Mouse (Mus musculus) mature B cell (primary cell): ENCODE measurements around the gene Ankrd22.
"Not testable (repeated sequence)": the region's sequence is repeated elsewhere in the genome, so short reads cannot be mapped to it uniquely, and the experiment has no call there.

Source experiments
- in situ Hi-C: fragments of 300-500 bp; cut with MboI; formaldehyde crosslinking; loops from 2 replicates; pipeline ENCODE4 v1.14.3; 2019

The Ankrd22 gene

DNA sequence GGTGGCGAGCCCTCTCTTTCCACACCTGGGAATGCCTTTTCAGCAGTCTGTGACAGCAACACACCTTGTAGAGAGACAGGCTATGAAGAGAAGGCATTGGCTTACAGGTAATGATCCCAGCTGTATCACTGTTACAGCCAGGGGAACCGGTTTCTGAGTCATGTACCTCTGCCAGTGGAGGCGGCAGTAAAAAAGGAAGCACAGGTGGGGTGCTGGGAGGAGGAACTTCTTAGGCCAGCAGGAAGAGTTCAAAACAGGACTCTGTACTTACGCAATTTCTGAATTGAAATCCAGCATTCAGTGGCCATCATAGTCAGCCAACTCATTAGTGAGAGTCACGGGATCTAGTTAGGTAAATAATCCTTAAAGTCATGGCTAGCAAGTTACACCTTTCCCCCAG, at the start of gene Ankrd22:
Gene Ankrd22 (minus strand): TSS at position 163 of the 400 bp plus-strand sequence.
- in situ Hi-C loops: no loop called here

DNA sequence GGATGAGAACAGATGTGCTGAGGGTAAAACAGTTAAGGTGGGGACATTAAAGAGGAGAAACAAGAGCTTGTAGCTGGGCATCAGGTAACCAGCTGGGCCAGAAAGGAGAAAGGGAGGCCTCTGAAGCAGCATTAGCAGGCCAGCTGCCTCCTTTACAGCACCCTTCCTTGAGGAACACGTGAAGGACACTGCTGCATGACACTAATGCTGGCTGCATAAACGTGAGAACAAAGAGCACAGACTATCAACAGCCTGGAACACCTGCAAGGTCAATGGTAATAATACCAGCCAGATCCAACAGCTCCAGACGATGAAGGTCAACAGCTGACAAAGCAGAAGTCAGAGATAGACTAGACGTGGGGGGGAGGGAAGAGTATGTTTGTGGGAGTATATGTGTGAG, 48.3 kb upstream of the Ankrd22 start:
- in situ Hi-C loops: no loop called here

DNA sequence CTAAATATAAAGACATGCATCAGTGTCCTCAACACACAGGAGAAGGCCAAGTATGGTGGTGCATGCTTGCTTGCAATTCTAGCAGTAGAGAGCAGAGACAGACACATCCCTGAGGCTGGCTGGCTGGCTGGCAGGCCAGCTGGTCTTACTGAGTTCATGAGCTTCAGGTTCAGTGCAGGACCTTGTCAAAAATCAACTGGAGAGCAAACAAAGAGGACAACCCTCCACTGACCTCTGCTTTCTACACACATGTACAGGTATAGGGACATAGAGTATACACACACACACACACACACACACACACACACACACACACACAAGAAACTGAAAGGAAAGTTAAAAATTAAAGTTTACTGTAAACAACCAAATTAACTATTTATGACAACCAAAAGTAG, 47.4 kb upstream of the Ankrd22 start:
- in situ Hi-C loops: no loop called here

DNA sequence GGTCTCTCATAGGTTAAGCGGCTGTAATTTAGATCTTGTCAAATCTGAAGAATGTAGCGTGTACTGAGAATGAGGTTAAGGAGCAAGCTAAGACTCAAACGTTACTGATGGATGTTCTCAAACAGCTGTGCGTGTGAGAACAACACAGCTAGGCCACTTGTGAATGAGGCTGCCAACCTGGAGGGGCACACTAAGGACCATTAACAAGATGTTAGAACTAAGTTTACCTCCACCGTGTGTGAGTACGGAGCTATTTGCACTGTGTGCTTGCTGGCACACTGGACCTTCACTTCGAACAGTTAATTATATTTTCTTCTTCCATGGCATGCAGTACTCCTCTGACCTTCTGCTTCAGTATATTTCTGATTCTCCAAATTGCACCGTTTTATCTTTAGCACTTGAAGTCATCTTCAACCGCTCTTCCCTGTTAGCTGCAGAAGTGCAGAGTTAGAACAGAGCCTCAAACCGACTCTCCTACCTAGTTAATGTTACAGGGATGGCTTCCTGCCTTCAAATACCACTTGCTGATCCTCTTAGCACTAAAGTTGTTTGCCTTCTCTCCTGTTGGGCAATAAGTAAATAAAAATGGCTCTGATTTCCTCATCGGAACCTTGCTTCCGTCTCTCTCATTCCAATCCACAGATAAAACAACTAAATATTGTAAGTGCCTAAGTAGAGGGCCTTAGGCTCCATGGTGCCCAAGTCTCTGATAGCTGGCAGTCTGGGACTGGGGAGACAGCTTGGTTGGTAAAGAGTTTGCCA, 46.8 kb upstream of the Ankrd22 start:
- in situ Hi-C loops: no loop called here

DNA sequence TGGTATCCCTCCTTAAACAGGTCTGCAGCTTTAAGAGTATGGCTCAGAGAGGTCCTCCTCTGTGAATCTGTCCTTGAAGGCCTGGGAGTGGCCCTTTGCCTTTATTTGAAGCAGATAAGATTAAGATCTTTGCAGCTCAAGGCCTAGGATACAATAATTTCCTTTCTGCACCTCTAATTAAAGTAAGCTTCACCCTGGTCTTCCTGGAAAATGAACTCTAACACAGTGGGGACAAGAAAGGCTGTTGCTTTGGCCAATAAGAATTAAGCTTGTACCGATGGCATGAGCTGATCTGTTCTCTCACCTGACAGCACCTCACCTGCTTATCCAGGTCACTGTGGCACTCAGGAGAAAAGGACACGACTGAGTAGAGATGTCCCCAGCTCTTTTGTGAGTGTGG, 45.0 kb upstream of the Ankrd22 start:
- in situ Hi-C loops: no loop called here

DNA sequence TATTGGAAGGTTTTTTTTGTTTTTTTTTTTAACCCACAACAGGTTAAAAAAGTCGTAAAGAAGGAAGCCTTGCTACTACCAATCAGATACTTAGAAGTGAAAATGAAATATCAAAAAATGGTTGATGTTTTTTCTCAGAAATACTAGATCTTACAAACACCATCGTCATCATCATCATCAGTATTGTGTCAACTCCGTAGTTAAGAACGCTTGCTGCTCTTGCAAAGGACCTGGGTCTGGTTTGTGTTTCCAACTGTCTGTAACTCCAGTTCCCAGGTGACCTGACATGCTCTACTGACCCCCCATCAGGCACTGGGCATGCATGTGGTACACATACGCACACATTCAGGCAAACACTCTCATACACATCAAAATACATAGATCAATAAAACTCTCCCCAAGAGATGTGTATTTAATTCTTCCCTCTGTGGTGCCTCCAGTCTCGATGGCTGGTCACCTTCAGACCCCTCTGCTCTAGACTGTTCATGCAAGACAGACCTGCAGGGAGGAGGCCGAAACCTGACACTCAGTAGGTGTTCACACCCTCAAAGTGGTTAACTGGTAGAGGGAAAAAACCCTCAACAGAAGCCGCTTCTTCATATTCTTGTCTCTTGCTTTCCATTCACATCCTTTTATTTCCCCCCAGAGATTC, 44.2 kb upstream of the Ankrd22 start:
- in situ Hi-C loops: no loop called here

DNA sequence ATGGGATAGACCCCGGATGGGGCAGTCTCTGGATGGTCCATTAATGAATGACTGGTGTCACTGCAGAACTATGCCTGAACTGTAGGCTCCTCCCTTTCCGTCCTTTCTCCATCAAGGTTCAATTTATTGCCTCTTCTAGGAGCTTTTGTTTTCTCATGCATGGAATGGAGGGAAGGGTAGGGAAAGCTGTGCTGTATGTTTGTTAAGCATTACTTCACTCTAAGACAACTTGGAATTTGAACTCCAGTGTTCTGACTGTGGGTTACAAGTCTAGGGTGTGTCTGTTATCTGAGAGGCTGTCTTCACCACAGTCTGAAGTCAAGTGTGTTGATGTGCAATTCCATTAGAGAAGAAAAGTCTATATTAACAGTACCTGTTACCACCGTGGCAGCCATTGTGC, 43.2 kb upstream of the Ankrd22 start:
- in situ Hi-C loops: no loop called here

DNA sequence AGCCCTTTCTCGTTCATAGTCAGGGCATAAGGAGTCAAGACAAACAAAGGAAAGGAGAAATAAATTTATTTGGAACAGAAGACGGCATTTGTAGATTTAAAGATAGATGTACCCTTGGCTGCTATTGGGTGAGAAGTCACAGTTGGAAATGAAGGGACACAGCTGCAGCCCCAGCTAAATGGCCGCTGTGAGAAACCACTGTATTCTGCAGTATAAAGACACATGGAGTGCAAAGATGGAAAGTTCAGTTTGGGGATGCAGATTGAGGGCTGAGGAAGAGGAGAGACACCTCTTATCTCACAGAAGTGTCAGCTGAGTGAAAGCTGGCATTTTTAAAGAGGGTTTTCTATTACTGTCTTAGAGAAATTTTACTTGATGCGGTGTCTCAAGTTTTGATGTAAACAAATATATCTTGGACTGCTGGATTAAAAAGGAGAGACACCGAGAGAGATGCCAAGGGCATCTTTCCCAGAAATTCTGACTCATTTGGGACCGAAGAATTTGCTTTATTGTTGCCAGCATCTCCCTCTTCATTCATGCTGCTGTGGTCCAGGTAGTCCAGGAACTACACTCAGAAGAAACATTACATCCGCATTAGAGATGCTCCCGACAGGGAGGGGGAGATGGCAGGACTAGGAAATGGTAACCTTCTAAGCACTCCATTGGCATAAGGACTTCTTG, 41.0 kb upstream of the Ankrd22 start:
- in situ Hi-C loops: no loop called here

DNA sequence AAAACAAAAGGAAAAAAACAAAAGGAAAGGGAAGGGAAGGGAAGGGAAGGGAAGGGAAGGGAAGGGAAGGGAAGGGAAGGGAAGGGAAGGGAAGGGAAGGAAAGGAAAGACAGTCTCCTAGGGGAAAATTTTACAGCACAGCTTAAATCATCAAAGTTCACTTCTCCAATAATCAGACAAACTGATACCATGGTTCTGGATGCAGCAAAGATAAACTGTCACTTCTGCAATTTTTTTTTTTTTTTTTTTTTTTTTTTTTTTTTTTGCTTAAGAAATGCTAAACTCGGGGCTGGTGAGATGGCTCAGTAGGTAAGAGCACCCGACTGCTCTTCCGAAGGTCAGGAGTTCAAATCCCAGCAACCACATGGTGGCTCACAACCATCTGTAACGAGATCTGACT, 40.3 kb upstream of the Ankrd22 start:
- in situ Hi-C loops: not testable (repeated sequence)

DNA sequence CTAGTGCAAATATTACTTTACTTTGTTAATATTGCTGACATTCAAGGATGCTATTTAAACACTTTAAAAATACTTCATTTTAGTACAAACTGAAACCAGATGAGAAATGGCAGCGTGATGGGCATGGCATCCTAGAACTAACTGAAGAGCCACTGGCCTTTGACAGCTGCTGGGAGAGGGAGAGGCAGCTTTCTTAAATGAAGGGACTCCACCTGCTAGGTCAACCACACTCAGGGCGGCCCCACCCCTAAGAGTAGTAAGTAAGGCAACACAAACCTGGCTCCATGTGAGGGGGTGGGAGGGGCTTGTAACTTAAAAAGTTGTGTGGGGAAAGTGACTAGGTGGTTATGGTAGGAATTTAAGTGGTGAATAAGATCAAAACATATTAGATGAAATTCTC, 36.8 kb upstream of the Ankrd22 start:
- in situ Hi-C loops: no loop called here

DNA sequence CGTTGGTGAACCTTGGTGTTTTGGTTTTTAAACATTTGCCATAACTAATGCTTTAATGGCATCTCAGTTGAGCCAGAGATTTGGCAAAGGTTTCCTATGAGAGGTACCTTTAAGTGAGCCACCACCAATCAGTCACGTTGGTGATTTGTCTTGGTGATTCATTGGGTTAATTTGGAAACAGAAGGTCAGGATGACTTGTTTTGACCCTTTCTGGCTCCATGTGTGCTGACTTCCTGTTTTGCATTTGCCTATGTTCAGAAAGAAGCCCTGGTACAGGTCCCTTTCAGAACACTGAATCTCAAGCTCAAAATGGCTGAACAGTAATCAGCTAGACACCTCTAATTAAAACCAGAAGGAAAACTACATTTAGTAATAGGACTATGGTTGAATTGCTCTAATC, 33.6 kb upstream of the Ankrd22 start:
- in situ Hi-C loops: no loop called here

DNA sequence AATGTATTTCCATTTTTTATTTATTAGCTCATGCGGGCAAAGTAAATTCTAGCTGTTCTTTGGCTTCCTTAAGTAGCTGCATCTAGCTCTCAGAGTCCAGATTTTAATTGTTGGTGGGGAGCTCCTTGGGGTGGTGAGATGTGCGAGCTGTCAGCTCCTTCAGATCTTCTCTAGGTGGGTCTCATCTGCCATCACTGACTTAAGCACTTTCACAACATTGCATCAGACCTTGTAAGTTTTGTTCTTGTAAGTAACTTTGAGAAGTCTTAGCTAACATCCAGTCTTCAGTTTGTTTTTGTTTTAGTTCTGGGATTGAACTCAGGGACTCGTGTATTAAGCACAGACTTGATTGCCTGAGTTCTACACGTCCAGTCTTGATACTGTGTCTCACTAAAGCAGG, 33.0 kb upstream of the Ankrd22 start:
- in situ Hi-C loops: no loop called here

DNA sequence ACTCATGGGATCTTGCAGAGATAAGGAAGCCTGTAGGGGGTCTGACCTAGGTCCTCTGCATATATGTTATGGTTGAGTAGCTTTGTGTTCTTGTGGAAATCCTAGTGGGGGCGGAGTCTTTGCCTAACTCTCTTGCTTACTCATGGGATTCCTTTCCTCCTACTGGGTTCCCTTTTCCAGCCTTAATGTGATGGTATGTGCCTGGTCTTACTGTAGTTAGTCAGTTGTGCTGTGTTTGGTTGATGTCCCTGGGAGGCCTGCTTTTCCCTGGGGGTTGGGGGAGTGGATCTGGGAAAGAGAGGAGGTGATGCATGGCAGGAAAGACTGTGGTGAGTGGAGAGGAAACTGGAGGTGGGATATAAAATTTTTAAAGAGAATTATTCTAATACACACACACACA, 32.2 kb upstream of the Ankrd22 start:
- in situ Hi-C loops: no loop called here

DNA sequence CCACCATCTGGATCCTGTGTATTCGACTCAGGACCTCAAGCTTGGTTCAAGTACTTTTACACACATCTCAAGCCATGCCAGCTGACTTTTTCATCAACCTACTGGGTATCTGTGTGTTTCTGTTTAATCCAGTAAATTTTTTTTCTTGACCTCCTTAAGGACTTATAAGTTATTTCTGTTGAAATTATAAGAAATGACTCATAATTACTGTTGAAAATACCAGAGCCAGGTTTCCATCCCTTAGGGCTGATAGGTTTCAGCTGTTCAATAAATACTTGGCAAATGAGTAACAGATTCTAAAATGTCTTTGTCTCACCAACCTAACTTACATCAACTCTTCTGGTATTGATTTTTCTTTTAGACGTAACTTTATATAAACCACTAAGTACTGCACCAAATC, 29.2 kb upstream of the Ankrd22 start:
- in situ Hi-C loops: no loop called here

DNA sequence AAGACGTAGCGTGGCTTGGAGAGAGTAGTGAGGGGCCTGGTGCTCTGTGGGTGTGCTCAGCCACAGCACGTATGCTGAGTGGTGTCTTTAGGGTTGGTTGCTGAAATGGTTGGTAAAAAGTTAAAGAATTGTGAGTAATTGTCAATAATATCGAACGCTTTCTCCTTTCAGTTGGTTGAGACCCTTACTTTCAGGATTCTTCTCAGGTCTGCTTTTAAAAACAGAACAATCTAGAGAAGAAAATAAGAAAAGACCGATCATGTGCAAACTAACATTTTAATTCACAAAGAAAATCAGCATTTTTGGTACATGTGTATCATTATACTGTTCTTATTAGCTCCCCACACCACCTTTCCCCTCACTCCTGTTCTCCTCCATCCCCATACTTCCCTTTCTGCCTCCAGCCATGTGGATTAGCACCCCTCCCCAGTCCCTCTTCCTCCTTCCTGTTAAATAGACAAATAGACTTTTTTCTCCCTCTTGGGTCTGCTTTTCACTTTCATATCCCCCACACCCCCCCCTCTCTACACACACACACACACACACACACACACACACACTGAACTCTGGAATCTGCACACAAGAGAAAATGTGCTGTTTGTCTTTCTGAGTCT, 28.4 kb upstream of the Ankrd22 start:
- in situ Hi-C loops: no loop called here

DNA sequence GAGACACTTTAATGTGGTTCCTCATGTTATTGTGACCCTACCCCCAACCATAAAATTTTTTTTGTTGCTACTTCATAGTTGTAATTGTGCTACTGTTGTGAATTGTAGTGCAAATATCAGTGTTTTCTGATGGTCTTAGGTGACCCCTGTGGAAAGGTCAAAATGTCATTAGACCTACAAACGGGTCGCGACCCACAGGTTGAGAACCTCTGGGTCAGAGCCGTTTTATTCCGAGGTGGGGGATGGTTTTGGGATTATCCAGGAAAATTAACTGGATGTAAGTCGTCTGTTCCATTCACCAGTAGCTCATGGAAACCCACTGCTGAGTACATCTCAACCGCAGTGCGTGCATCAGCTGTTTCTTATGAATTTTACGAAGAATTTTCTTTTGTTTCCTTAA, 27.8 kb upstream of the Ankrd22 start:
- in situ Hi-C loops: no loop called here

DNA sequence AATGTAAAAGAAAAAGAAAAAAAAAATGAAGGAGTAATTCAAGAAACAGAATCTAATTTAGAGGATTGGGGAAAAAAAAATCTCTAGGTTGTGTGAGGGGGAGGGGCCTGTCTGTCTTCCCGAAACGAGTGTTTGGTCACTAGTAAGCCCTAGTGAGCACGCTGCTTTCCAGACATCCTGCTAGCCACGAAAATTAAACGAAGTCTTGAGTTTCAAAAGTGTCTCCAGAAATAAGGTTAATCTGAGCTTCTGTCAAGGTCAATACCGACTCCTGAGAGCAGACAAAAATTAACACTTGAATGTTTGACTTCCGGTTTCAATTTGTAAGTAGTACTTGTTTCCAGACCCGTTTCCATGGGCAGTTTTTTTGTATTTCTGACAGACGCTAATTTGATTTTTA, 27.3 kb upstream of the Ankrd22 start:
- in situ Hi-C loops: no loop called here

DNA sequence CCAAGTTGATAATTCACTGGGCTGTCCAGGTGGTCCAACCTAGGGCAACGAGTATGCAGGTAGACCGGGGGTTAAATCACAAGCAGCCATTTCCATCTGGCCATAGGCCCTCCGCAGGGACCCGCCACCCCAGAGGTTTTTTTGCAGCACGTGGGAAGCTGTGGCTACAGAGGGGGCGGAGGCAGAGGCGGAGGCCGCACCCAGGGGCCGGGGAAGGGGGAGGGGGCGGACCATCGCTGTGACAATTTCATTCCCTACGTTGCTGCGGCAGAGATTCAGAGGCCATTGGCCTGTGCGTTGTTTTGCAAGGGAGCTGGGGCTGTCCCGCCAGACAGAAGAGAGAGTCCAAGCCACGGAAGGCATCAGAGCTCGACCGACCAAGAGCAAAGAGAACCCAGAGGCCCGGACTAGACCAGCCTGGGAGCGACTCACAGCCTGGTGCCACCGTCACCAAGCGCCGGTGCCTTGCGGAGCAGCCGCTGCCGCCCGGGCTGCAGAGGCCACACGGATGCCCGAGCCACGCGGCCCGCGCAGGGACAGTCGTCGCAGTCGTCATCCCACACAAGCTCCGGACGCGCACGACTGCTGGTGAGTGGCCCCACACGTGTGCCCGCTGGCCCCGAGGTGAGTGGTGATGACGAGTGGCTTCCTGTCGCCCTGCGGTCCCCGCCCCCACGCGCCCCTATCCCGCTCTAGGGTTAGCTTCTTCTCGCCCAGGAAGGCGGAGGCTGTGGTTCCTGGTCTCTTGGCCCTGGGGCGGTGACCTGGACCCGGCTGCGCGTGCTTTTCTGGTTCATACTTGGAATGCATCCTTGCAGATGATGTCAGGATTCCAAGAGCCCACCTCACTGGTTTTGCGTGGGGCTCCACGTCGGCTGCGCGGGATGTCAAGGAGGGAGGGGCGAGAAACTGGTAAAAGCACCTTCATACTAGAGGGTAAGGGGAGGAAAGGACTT, 26.4 kb upstream of the Ankrd22 start, which contains the start of gene Stambpl1:
Gene Stambpl1 (plus strand): TSS at position 222 of the 956 bp plus-strand sequence.
- in situ Hi-C loops: no loop called here

DNA sequence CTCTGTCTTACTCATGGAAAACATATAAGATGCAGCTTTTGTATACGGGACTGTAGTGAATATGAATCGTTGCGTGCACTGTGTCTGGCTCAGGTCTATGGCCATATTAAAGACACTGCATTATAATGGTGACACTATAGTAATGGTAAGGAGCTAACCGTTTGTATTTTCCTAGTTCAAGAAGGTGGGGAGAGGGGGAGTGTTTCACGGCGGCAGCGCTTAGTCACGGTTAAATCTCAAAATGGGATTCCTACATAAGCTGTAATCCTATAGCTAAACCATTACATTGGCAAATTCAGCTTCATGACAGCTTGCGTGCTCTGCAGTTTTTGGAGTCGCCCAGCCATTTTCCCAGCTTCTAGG, 25.8 kb upstream of the Ankrd22 start:
- in situ Hi-C loops: no loop called here

DNA sequence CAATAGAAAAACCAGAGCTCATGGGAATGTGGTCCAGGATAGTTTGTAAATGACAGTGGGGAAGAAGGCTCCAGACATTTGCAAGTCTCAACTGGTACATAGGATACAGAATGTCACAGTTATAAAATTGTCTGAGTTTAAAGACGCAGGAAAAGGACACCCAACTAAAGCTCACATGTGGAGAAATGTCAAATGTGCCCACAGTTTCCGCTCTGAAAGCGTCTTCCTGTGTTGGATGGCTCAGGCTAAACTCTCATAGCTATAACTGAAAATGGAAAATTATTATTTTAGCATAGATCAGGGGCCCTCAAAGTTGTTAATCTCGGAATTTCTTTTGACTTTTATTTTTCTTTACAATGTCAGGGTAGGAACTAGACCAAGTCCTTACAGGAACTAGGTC, 21.0 kb upstream of the Ankrd22 start:
- in situ Hi-C loops: no loop called here

DNA sequence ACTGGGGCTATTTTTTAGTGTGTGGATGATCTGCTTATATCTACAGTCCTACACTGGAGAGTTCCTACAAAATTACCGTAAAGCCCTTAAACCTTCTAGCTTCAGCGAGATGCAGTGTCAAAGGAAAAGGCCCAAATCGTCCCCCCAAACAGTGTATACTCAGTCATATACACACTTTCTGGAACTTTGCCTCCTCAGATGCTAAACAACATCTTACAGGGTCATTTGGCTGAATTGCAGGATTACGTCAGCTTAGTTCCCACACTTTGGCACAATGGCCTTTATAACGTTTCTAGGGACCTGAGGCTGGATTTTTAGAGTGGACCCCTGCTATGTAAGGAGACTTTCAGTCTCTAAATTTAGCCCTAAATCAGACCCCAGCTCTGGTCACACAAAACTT, 16.6 kb upstream of the Ankrd22 start:
- in situ Hi-C loops: no loop called here

DNA sequence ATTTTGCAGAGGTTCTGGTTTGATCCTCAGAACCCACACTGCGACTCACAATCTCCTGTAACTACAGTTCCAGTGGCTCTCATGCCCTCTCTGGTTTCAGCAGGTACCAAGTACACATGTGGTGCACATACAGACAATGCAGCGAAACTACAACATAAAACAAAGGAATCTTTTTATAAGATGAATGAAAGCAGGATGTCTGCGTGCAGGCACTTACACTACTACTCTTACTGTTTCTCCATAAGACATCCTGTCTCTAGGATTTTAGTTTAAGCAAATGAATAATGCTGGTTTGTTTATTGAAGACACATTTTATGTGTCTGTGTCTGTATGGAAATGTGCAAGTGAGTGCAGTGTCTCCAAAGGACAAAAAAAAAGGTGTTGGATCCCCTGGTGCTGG, 15.4 kb upstream of the Ankrd22 start:
- in situ Hi-C loops: no loop called here
